Mouse (Mus musculus): ENCODE results near the gene Gm12253. TPM values are rescaled to one million over a fixed set of nuclear protein-coding genes. Genes with fewer than 3 reads are reported as not detected.

Gm12253 gene
- polyA plus RNA-seq, 1 experiment from 2014 or later: not detected

DNA sequence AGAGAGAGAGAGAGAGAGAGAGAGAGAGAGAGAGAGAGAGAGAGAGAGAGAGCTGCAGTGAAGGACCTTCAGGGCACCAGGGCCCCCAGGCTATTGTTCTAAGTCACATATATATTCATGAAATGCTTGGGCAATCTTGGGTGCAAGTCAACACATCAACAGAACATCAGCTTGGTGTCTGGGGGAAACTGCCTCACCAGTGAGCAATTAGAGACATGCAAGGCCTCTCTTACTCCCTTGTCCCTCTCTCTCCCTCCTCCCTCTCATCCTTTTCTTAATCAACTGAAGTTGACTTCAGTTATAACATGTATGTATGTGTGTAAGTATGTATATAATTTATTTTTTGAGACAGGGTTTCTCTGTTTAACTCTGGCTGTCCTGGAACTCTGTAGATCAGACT lies 29.8 kb downstream of the Gm12253 start, which contains the start of gene Olfr30:
Gene Olfr30, minus strand, starts transcription at position 101 of the 400 bp plus-strand sequence.
- Histone ChIP-seq H3K4me2 (ENCODE audit: low read depth) (no peak within 1 kb of the TSS), H3K9ac (ENCODE audit: low read length) (no peak within 1 kb of the TSS), H3K4me3 (ENCODE audit: low read depth, low read length) (no peak within 1 kb of the TSS), H3K27ac (ENCODE audit: low read depth, low read length) (no peak within 1 kb of the TSS), H3K36me3 (ENCODE audit: control insufficient read depth, insufficient read depth, low read length) (no peaks in the 10 kb centered on the region), H3K4me1 (ENCODE audit: control insufficient read depth, insufficient read depth, low read length) (no peaks in the 10 kb centered on the region), H3K27me3 (ENCODE audit: control insufficient read depth, insufficient read depth, low read length) (no peaks in the 10 kb centered on the region), H3K9me3 (ENCODE audit: control insufficient read depth, low read length) (no peaks in the 10 kb centered on the region)
- DNase-seq (ENCODE audit: low spot score) (no peak), ATAC-seq (ENCODE audit: insufficient read depth, low FRiP score, low TSS enrichment) (no peak)

Other genes starting within 250 kb of the Gm12253 start
- gene Igtp, start 233.0 kb upstream of the Gm12253 start, polyA plus RNA-seq (2014; fragmentation: Nextera tagmentation; extraction: Ambion mirVana): 2.1 and 2.4 TPM in 2 replicates
- 0.72 and 1.4 TPM in 2 replicates for gene Irgm2, start 232.9 kb upstream of the Gm12253 start, polyA plus RNA-seq (2014; fragmentation: Nextera tagmentation; extraction: Ambion mirVana)
- gene 4930438A08Rik, start 157.8 kb upstream of the Gm12253 start, polyA plus RNA-seq (2014; fragmentation: Nextera tagmentation; extraction: Ambion mirVana): not detected in 2 replicates
- gene Zfp692, start 125.5 kb upstream of the Gm12253 start, polyA plus RNA-seq (2014; fragmentation: Nextera tagmentation; extraction: Ambion mirVana): 15.0 and 17.1 TPM in 2 replicates
- gene Zfp672, start 102.2 kb upstream of the Gm12253 start, polyA plus RNA-seq (2014; fragmentation: Nextera tagmentation; extraction: Ambion mirVana): 25.5 and 27.7 TPM in 2 replicates
- 37.0 and 41.4 TPM in 2 replicates for gene Sh3bp5l, start 101.8 kb upstream of the Gm12253 start, polyA plus RNA-seq (2014; fragmentation: Nextera tagmentation; extraction: Ambion mirVana)
- gene Lypd8, start 53.5 kb upstream of the Gm12253 start, polyA plus RNA-seq (2014; fragmentation: Nextera tagmentation; extraction: Ambion mirVana): not detected in 2 replicates
- not detected in 2 replicates for gene 1810065E05Rik, start 11.4 kb upstream of the Gm12253 start, polyA plus RNA-seq (2014; fragmentation: Nextera tagmentation; extraction: Ambion mirVana)
- not detected in 2 replicates for gene Lypd9, start 20.4 kb downstream of the Gm12253 start, polyA plus RNA-seq (2014; fragmentation: Nextera tagmentation; extraction: Ambion mirVana)
- gene Olfr30, start 29.7 kb downstream of the Gm12253 start, polyA plus RNA-seq (2014; fragmentation: Nextera tagmentation; extraction: Ambion mirVana): not detected in 2 replicates
- gene Olfr332, start 60.0 kb downstream of the Gm12253 start, polyA plus RNA-seq (2014; fragmentation: Nextera tagmentation; extraction: Ambion mirVana): not detected in 2 replicates
- not detected in 2 replicates for gene Olfr331, start 70.0 kb downstream of the Gm12253 start, polyA plus RNA-seq (2014; fragmentation: Nextera tagmentation; extraction: Ambion mirVana)
- gene Olfr330, start 102.3 kb downstream of the Gm12253 start, polyA plus RNA-seq (2014; fragmentation: Nextera tagmentation; extraction: Ambion mirVana): not detected in 2 replicates
- not detected in 2 replicates for gene Olfr329-ps, start 113.9 kb downstream of the Gm12253 start, polyA plus RNA-seq (2014; fragmentation: Nextera tagmentation; extraction: Ambion mirVana)
- not detected in 2 replicates for gene Olfr328, start 123.1 kb downstream of the Gm12253 start, polyA plus RNA-seq (2014; fragmentation: Nextera tagmentation; extraction: Ambion mirVana)
- not detected in 2 replicates for gene Olfr224, start 138.0 kb downstream of the Gm12253 start, polyA plus RNA-seq (2014; fragmentation: Nextera tagmentation; extraction: Ambion mirVana)
- gene Olfr325, start 145.2 kb downstream of the Gm12253 start, polyA plus RNA-seq (2014; fragmentation: Nextera tagmentation; extraction: Ambion mirVana): not detected in 2 replicates
- not detected in 2 replicates for gene Olfr324, start 162.6 kb downstream of the Gm12253 start, polyA plus RNA-seq (2014; fragmentation: Nextera tagmentation; extraction: Ambion mirVana)
- gene 2210407C18Rik, start 183.5 kb downstream of the Gm12253 start, polyA plus RNA-seq (2014; fragmentation: Nextera tagmentation; extraction: Ambion mirVana): not detected in 2 replicates
- not detected in 2 replicates for gene Olfr323, start 197.9 kb downstream of the Gm12253 start, polyA plus RNA-seq (2014; fragmentation: Nextera tagmentation; extraction: Ambion mirVana)
- gene Trim58, start 207.9 kb downstream of the Gm12253 start, polyA plus RNA-seq (2014; fragmentation: Nextera tagmentation; extraction: Ambion mirVana): 0.31 and 0.39 TPM in 2 replicates
- gene Olfr322, start 226.2 kb downstream of the Gm12253 start, polyA plus RNA-seq (2014; fragmentation: Nextera tagmentation; extraction: Ambion mirVana): not detected in 2 replicates
- not detected in 2 replicates for gene Olfr320, start 248.5 kb downstream of the Gm12253 start, polyA plus RNA-seq (2014; fragmentation: Nextera tagmentation; extraction: Ambion mirVana)